Mouse (Mus musculus): Measurements from ENCODE around the gene Gm17349.

Gm17349 gene

DNA sequence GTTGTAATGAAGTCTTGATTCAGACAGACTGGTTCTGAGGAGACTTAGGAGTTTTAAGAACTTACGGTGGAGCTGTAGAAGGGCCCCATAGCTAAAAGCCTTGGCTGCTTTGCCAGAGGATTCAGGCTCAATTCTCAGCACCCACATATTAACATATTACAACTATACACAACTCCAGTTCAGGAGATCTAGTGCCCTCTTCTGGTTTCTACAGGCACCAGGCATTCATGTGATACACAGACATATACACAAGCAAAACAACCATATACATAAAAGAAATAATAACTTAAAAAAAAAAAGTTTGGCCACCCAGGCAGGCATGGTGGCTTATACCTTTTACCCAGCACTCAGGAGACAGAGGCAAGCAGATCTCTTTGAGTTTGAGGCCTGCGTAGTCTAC lies 37.7 kb downstream of the Gm17349 start:
- ChIA-PET CTCF (interaction anchor here (0.5 to 7.8 kb wide), 12 partner anchors 9 to 384 kb away, joined by 3 to 114 read pairs (median 4); partner anchors contain the start of gene Cox14 (in 1 of the 4)), POLR2A (interaction anchor here in 1 of 4 experiments (1.1 to 12.6 kb wide), 4 partner anchors 9 to 67 kb away, joined by 4 to 107 read pairs (median 13); partner anchors contain the start of gene Racgap1)

DNA sequence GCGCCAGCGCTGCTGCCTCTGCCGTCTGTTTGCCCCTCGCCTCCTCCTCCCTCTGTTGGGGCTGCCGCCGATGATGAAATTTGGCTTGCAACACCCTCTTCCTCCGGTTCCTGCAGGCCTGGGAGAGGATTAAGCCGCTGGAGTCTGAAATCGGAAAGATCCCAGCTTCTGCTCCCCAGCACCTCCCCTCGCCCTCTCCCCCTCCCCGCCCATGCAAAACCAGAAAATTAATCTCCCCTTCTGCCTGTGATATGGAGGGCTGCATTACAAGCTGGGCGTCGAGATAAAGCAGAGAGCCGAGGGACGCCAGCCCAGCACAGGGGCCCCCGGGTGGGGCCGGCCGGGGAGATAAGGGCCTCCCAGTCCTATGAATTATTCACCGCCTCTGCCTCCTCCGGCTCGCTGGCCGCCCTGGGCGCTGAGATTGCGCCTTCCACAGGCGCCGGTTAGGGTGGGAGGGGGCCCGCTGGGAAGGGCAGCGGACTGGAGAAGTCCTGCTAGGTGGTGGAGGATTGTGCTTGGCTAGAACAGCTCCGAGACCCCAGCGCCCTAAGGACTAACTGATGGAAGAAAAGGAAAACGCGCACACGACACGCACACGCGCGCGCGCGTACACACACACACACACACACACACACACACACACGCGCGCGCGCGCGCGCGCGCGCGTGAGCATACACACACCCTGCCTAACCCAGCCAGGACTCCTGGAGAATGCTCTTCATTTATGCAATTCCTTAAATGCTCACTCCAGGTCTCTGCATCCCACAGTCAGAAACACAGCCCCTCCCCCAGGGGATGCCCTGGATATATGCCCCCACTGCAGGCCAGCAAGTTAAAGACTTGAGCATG lies 40.5 kb downstream of the Gm17349 start:
- CTCF ChIA-PET = interaction anchor here (0.5 to 7.8 kb wide), 28 partner anchors 11 to 250 kb away, joined by 3 to 95 read pairs (median 4); partner anchors contain the start of gene Racgap1 (in 2 of the 4)
- POLR2A ChIA-PET = interaction anchor here (0.5 to 12.6 kb wide), 27 partner anchors 9 to 630 kb away, joined by 3 to 107 read pairs (median 4); partner anchors contain the start of gene Racgap1 (in 4 of the 4)

DNA sequence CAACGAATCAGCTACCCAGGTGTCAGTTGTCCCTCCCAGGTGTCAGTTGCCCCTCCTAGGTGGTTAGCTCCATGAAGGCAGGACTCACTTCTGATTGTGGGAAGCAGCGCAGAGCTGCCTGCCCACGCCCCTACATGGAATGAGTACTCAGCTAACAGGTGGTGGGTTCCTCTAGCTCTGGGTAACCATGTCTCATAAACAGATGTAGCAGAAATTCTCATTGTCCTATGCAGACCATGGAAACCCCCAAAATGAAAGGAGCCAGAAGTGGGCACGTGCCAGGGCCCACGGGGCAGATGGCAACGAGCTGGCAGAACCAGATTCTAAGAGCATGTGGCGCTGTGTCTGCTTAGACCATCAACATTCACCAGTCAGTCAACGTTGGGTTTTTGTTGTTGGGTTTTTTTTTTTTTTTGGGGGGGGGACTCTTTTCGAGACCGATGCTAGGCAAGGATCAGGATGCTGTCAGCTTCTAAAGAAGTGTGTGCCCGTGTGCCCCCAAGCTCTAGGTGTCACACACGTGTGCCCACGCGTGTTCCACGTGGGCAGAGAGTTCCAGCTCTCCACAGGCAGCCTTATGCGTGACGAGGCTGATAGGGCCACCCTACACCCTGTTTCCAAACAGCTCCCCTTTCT lies 41.2 kb downstream of the Gm17349 start:
- ChIA-PET CTCF (interaction anchor here (0.5 to 7.8 kb wide), 27 partner anchors 10 to 644 kb away, joined by 3 to 95 read pairs (median 4); partner anchors contain the start of gene Racgap1 (in 2 of the 4)), POLR2A (interaction anchor here (0.5 to 12.6 kb wide), 28 partner anchors 10 to 1511 kb away, joined by 3 to 107 read pairs (median 4); partner anchors contain the start of gene Racgap1 (in 4 of the 4))

DNA sequence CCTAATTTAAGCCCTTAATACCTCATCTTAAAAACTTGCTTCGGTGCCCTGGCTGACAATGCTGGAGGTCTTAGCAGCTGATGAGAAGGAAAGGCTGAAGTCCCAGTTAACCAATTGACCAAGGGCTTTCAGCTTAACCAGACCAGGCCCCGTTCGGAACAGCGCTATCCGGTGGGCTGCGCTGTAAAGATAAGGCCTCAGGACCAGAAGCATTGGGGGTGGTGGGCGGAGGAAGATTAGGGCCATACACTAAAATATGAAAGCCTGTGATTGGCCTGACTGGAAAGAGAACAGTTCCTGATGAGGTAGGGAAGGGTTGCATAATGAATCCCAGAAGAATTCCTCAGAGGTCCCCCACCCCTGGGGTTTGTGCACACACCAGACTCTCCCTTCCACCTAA lies 42.9 kb downstream of the Gm17349 start:
- CTCF ChIA-PET = interaction anchor here in 3 of 4 experiments (0.6 to 1.2 kb wide), 5 partner anchors 21 to 310 kb away, joined by 3 to 5 read pairs (median 3); no protein-coding TSS in a partner anchor

DNA sequence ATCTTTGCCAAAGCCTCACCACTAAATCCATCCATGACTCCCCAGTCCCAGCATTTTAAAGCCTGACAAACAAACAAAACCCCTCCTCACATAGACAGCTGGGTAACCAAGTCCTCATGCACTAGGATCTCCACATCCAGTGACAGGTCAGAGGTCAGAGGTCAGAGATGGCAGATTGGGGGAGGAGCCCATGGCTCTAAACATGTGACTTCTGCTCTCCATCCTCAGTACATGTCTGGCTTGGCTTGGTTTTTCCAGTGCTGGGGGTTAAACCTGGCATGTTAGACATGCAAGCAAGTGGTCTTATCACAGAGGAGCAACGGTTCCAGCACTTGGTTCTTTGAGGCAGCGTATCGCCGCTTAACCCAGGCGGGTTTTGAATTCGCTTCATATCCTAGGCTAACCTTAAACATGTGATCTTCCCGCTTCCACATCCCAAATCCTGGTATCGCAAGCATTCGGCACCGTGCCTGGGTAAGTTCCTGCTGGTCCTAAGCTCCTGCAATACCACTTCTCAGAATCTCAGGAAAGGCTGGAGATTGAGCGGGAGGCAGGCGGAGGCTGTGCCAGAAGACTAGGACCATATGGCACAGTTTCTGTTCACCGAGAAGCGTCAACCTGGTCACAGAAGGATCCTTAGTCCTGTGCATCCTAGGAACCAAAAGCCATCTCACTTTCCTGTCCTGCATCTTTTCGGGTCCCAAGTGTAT lies 44.0 kb downstream of the Gm17349 start:
- ChIA-PET CTCF (interaction anchor here in 3 of 4 experiments (0.5 to 1.2 kb wide), 4 partner anchors 17 to 246 kb away, joined by 3 to 4 read pairs (median 4); no protein-coding TSS in a partner anchor), POLR2A (interaction anchor here in 3 of 4 experiments (0.6 to 1.5 kb wide), 8 partner anchors 8 to 63 kb away, joined by 3 to 6 read pairs (median 4); partner anchors contain the start of genes Racgap1 (in 2 of the 3), Asic1 (in 1 of the 3) and Cox14 (in 1 of the 3))

More for the DNA sequence above, 42.9 kb downstream of the Gm17349 start:
- POLR2A ChIA-PET = interaction anchor here in 1 of 4 experiments (0.7 to 1.3 kb wide), 2 partner anchors 9 to 16 kb away, joined by 4 to 5 read pairs; no protein-coding TSS in a partner anchor

DNA sequence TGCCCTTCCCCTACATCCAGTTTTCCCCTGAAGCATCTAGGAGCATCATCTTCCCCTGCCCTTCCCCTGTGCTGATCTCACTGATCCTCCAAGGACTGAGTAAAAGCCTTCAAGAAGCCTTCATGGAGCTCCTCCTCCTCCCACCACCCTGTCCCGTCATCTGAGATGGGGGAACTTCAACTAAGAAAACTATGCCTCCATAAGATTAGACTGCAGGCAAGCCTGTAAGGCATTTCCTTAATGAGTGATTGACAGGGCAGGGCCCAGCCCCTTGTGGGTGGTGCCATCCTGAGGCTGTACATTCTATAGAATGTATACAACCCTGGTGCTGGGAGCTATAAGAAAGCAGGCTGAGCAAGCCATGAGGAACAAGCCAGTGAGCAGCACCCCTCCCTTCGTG lies 46.9 kb downstream of the Gm17349 start:
- ChIA-PET POLR2A (interaction anchor here in 2 of 4 experiments (0.6 to 1.7 kb wide), 10 partner anchors 9 to 113 kb away, joined by 3 to 7 read pairs (median 4); partner anchors contain the start of gene Cox14 (in 1 of the 2)), CTCF (interaction anchor here in 3 of 4 experiments (0.7 to 1.5 kb wide), 8 partner anchors 9 to 67 kb away, joined by 3 to 6 read pairs (median 4); partner anchors contain the start of gene Cox14 (in 1 of the 3))

DNA sequence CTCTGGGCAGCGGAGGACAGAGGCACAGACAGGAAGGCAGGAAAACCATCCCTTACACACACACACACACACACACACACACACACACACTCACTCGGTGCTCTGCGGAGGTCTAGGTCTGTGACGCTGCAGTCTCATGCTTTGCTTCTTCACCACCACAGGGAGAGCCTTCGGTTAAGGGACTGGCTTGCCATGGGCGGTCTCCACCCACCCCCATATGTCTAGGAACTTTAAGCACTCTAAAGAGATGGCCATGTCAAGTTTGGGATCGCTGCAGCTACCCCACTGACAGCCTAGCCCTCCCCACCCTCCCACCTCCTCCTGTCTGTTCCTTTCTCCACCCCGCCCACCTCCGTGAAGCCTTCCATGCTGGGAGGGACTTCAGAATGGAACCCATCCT lies 49.3 kb downstream of the Gm17349 start:
- ChIA-PET POLR2A (interaction anchor here in 2 of 4 experiments (0.5 to 13.2 kb wide), 4 partner anchors 10 to 223 kb away, joined by 3 to 107 read pairs (median 4); partner anchors contain the start of gene Asic1 (in 1 of the 2)), CTCF (interaction anchor here in 2 of 4 experiments (0.5 to 1.3 kb wide), 3 partner anchors 21 to 60 kb away, joined by 3 to 4 read pairs (median 3); no protein-coding TSS in a partner anchor)

DNA sequence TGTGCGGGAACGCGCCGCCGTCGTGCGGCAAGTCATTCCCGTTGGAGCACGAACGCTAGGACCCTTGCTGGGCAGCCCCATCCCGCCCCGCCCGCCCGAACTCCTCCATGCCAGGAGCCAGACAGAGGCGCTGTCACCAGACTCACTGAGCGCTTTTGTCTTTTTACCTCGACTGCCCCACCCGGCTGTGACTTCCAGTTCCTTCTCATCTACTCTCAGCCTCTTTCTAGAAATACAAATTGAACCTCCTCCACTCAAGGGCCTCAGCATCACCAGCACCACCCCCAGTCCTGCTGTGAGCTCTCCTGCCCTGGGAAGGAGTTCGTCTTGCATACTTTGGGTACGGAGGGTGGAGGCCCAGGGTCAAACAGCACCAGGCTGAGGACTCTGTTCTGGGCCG lies 51.4 kb downstream of the Gm17349 start:
- POLR2A ChIA-PET = interaction anchor here (0.5 to 13.2 kb wide), 33 partner anchors 8 to 555 kb away, joined by 3 to 107 read pairs (median 4); partner anchors contain the start of genes Aqp5 (in 1 of the 4), Asic1 (in 1 of the 4), Bcdin3d (in 1 of the 4) and Cox14 (in 1 of the 4)
- CTCF ChIA-PET = interaction anchor here in 3 of 4 experiments (0.5 to 4.1 kb wide), 21 partner anchors 9 to 598 kb away, joined by 3 to 14 read pairs (median 4); partner anchors contain the start of genes Cox14 (in 2 of the 3) and Dip2b (in 1 of the 3)

DNA sequence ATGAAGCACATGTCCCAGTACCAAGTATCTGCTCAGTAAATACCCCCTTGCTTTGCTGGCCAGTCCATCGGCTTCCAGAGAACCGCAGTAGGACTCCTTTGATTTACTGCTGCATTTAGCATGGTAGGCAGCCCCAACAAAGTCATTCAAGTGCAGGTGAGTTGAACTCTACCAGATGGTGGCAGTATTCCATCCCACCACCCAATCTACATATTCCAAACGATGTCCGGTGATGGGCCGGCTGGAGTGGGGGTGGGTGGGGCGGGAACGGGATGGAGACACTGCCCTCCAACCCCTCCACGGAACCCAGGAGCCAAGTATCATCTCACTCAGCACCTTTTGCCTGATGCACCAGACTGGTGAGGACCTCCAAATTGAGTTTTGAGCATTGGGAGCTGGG lies 52.0 kb downstream of the Gm17349 start:
- ChIA-PET POLR2A (interaction anchor here (0.8 to 13.2 kb wide), 25 partner anchors 8 to 222 kb away, joined by 3 to 107 read pairs (median 5); partner anchors contain the start of genes Asic1 (in 1 of the 4), Bcdin3d (in 1 of the 4), Cox14 (in 1 of the 4) and Lima1 (in 1 of the 4)), CTCF (interaction anchor here in 3 of 4 experiments (0.5 to 4.1 kb wide), 19 partner anchors 8 to 597 kb away, joined by 3 to 14 read pairs (median 4); partner anchors contain the start of genes Cox14 (in 2 of the 3) and Dip2b (in 1 of the 3))
